Mouse (Mus musculus): ENCODE measurements at regions not wholly inside any gene's neighbourhood (a gene's known extent, or its start where the extent isn't known, plus 50 kb on each side); places are given as distances from the start of the nearest gene placed in this dataset.

- DNase-seq (ENCODE audit: low spot score in 2 of 2), result no peak
Observed at GRCm38 (mm10) chr9:26247669-26248068, 485.9 kb upstream of the B3gat1 start.

- DNase-seq (ENCODE audit: low spot score in 2 of 2), result peak in 1 of 2 experiments; percentile 10
Observed at GRCm38 (mm10) chr9:26264867-26265725, 468.4 kb upstream of the B3gat1 start.
